Mouse (Mus musculus) cerebellum, postnatal 4 days (tissue): ENCODE results near the gene Iqgap1.

Experiments used
- DNase-seq, 2 experiments: peaks; one replicate each; pipeline ENCODE4 v3.0.0; 2022; ENCODE audit warnings: low spot score in 2 of 2, mixed read lengths in 1 of 2

Iqgap1 gene

GRCm38 (mm10) chr7:80803173-80803872 is 22.5 kb downstream of the Iqgap1 start:
- DNase-seq = peak; percentile 67 to 95

DNA sequence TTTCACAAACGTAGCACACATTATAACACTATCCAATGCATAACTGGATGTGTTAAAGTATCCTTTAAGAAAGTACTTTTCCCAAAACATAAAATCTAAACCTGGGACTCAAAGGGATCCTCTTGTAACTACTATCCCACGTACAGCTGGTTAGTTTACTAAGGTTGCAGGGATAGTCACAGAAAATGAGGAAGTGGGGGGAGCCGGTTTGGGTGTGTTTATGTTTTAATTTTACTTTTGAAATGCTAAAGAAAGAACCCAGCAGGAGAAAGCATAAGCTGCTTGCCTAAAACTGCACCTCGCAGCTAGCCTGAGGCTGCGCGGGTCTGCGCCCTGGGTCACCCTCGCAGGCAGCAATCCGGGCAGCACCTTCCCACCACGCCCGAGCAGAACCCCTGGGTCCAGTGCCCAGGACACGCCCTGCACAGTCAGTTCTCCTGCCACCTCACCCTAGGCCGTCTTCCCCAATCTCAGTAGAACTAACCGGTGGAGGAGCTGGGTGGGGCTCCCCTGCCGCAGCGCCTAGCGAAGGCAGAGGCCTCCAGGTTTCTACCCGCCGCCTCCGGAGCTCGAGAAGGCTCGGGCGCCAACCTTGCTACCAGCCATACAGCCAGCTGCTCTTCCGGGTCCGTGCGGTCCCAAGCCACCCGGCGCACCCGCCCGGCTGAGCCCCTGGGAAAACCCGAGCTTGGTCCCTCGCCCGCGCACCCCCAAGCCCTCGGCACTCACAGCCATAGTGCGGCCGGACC is 23.2 kb downstream of the Iqgap1 start:
- no peak for DNase-seq

DNA sequence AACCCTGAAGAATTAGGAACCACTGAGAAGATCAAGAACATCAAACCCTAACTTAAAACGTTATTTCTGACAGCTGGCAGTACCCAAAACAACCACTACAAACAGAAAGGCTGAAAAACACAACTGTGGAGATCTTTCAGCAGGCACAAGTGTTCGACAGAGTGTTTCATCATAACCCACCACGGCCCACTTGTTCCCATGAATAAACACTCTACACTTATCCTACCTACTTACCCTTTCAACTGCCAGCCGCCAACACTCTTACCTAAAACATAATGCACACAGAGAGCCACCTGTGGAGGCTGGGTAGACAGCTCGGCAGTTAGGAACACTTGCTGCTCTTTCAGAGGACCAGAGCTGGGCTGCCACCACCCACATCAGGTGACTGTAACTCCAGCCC is 26.5 kb downstream of the Iqgap1 start:
- DNase-seq = no peak

DNA sequence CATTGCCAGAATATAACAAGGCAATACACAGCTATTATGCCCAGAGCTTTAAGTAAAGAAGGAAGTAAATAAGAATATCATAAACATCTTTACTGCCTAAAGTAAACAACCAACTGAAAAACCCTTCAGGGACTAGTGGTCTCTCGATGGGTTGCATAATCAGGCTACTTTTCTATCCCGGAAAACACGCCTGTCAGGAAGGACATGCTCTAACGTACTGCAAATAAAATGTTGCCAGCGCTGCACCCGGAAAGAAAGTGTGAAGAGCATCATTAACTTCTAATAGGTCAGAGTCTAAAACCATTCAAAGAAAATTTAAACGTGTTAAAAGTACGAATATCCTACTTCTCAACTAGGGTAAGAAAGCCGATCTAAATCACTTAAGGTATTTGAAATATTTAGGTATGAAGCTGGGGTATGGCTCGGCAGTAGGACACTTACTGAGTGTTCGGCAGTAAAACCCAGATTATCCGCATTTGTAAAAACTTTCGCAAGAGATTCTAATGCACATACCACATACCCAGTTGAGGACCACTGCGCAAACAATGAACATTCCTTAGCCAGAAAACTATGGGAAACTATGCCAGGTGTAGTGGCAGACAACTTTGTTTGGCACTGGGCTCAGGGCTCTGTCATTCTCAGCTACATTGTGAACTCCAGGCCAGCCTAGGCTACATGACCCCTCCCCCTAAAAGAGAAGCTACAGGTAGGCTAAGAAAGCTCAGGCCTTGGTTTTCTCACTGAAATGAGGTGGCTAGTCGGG is 28.8 kb downstream of the Iqgap1 start:
- no peak for DNase-seq

GRCm38 (mm10) chr7:80796258-80796657 is 29.5 kb downstream of the Iqgap1 start:
- DNase-seq = no peak

DNA sequence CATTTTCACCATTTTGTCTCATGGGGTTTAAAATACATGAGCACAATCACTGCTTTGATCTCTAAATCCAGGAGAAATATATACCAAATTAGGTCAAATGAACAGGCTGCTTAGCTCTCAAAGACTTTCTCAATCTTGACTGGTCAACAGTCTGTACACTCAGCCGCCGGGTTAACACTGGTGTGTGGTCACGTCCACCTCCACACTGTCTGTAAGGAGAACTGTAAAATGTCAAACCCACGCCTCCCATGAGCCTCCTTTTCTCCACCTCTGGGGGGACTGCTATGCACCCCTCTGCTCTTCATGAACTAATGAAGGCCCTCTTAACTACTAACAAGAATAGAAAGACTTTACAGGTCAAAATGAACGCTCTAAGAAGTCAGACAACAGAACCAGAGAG is 36.2 kb downstream of the Iqgap1 start:
- no peak for DNase-seq

DNA sequence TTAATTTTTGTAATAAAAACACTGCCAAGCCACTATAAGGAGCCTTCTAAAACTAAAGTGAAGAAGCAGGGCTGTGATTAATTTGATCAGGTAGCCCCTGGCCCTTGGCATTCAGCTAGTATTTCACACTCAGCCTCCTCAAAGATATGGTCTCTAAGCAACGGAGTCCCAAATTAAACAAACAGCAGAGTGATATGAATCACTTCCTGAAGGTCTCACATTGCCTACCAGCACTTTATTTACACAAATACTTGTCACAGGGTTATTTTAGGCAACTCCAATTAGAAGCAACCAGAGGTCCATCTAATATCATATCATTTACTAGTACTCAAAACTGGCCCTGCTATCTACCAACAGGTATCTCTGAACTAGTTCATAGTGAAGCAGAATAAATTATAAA is 36.7 kb downstream of the Iqgap1 start:
- no peak for DNase-seq

GRCm38 (mm10) chr7:80788002-80788401 is 37.8 kb downstream of the Iqgap1 start:
- DNase-seq = no peak

DNA sequence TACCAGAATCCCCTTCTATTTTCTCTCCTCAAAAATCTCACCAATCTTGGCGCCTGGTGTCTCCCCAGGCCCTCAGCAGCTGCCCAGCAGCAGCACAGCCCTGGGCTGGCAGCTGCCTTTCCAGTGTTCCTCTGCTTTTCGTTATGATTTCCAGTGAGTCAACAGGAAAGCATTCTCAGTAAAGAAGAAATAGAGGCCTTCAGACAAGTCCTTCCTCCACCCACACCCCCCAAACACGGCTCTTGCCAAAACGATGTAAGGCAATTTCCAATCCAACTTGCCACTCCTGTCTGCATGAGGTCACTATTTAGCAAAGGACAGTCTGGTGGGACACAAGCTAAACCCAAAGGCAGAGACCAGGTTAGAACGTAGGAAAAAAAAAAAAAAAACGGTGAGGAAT is 39.0 kb downstream of the Iqgap1 start:
- no peak for DNase-seq

DNA sequence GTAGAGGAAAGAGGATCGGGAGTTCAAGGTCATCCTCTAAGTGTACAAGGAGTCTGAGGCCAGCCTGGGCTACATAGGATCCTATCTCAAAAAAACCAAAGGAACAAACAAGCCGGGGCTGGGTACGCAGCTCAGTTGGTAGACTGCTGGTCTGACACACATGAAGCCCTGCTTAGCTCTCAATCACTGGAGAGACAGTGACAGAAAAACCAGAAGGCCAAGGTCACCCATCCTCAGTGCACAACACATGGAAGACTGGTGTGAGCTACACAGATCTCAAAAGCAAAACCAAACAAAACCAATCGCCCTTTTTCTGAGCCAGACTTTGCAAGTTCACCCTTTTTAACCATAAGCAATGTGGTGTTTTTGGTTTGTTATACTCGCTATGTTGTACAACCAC is 41.9 kb downstream of the Iqgap1 start:
- DNase-seq = no peak

- DNase-seq = no peak
Observed at GRCm38 (mm10) chr7:80782155-80783109, 43.3 kb downstream of the Iqgap1 start.

DNA sequence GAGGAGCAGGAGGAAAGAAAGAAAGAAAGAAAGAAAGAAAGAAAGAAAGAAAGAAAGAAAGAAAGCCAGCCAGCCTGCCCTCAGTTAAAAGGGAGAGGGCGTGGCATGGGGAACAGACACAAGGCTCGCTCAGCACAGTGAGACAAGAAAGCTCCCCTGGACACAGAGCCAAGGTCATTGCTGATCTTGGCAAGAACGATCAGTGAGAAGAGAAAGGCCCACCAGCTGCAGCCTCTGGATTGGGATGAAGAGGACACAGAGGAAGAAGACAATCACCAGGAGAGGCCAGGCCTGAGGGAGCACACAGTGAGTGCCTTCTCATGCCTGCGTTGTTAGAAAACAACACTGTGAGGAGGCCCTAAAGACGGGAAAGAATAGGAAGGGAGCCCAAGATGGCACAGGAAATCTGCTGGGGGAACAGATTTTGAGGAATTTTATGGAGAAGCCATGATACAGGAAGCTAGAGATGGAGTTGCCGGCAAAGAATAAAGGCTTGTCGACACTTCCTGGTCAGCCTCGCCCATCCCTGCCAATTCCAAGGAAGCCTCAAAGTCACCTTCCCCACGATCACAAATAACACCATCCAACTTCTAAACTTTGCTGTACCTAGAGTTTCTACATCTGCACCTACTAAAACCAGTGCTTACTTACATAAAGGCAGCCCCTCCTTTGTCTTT is 44.2 kb downstream of the Iqgap1 start:
- no peak for DNase-seq

DNA sequence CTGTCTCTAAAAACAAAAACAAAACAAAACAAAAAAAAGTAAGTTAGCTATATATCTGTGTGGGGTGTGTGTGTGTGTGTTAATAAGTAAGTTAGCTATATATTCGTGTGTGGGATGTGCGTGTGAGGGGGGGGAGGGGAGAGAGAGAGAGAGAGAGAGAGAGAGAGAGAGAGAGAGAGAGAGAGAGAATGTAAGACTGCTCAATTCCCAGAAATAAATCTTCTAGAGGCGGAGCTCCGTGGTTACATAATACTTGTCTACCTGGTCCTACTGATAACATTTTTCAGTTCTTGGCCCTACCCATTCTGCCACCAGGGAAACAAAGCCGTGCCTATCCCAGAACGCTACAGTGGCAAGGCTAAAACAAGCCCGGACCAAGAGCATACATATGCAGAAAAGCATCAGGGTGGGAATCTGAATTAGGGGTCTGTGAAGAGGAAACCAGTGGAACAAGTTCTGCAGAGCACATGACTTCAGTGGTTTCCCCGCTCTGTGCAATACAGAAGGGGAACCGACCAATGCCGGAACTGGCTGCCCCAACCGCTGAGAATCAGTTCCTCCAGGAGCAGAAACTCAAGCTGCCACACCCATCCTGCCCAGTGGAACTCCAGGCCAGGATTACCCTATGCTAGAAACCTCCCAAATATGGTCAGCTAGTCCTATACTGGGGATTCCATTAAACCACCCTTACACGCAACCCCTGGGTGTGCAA is 46.7 kb downstream of the Iqgap1 start:
- no peak for DNase-seq

DNA sequence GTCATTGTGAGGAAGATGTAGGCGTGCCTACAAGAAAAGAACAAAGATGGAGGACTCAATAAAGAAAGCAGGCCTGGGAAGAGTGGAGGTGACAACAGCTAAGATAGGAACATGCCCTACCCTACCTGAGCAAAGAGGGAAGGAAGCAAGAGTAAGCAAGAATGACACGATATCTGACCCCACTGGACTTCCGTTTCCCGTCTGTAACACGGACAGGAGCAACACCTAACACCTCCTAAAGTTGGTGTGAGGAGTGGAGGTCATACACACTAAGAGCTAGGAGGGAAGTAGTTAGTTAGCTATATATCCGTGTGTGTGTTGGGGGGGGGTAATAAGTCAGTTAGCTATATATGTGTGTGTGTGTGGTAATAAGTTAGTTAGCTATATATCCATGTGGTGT is 47.4 kb downstream of the Iqgap1 start:
- DNase-seq = no peak

- DNase-seq = no peak
Observed at GRCm38 (mm10) chr7:80777151-80777550, 48.6 kb downstream of the Iqgap1 start.

- no peak for DNase-seq
Observed at GRCm38 (mm10) chr7:80776090-80776489, 49.7 kb downstream of the Iqgap1 start.

GRCm38 (mm10) chr7:80775448-80775904 is 50.3 kb downstream of the Iqgap1 start:
- DNase-seq = no peak

GRCm38 (mm10) chr7:80774615-80775447 is 50.9 kb downstream of the Iqgap1 start:
- no peak for DNase-seq
